Mouse (Mus musculus) thymus, postnatal 4 days (tissue): ENCODE results near the gene Cenpi.
A peak's percentile ranks its signal among the peaks of the same experiment; 100 is the strongest.

ENCODE experiments used
- DNase-seq: peaks from one replicate; pipeline ENCODE4 v3.0.0; 2021

Cenpi gene

DNA sequence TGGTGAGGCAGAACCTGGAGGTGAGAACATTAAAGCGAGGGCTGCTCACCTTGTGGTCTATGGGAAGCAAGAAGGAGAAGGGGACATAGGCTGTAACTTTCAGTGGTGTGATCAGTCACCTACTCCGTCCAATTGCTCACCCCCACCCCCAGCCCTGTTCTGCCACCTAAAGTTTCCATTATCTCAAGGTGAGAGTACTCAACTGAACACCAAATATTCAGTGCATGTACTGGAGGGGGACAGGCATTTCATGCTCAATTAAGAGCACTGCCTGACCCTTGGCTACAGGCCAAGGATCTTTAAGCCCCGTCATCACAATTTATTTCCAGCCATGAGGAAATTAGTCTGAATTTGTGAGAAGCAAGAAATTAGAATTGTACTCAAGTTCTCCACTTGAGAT lies 58.7 kb downstream of the Cenpi start:
- DNase-seq: no peak

DNA sequence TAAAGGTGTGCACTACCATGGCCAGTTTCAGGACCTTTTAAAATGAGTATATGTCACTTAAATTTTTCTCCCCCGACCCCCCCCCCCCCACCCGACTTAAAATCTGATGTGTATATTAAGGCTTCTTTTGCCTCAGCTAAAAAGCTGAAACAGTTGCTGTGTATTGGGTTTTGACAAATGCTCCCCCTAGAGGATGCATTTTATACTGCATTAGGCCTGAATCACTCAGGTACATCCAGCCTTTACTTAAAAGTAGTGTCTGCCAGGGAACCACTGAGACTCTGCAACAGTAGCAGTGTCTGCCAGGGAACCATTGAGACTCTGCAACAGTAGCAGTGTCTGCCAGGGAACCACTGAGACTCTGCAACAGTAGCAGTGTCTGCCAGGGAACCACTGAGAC lies 63.4 kb downstream of the Cenpi start:
- no peak for DNase-seq

DNA sequence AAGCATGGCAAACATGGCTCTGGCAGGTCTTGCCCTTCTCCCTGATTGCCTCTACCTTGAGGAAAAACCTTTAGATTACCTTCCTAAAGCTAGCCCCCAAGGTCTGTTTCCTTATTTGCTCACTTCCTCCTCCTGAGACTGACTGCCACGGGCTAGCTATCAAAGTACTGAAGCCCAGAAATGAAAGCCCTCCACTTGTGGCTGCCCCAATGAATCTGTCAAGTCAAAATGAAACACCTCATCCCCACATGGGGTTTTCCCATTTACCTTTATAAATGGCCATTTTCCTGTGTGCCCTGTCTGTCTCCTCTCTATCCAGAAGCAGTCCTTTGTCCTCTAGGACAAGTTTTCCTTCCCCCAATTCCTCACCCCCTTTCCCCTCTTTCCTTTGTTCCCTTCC lies 66.3 kb downstream of the Cenpi start:
- DNase-seq: no peak

DNA sequence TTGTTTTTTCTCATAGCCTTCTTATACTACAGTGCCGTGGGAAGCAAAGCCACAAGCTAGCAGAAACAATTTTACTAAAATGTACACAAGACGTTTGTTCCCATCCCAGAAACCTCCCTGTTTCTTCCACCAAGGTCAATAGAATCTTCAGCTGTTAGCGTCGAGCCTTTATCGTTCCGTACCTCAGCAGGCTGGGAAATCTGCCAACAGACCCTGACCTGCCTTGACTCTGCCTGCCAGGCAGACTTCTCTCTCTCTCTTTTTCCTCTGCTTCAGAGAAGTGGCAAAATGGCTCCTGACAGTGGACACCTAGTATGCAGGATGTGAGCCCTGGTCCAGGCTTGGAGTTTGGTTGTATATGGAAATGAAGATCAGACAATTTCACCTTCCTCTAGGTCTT lies 77.0 kb downstream of the Cenpi start:
- DNase-seq: no peak

DNA sequence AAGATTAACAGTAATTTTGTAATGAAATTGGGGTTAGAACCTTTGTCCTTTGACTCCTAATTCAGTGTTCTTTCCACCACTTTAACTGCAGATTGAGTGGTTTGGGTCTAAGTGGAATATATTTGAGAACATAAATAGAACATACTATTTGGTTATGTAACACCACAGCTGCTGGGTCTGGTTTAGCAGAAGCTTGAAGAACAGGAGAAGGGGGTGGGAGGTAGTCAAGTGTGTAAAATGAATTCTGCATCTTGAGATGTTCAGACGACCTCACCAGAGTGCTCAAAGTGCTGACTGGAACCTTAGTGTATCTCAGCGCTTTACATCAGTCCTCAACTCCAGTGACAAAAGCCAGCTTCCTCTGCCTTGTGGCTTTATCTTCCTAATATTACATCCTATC lies 91.1 kb downstream of the Cenpi start:
- no peak for DNase-seq

DNA sequence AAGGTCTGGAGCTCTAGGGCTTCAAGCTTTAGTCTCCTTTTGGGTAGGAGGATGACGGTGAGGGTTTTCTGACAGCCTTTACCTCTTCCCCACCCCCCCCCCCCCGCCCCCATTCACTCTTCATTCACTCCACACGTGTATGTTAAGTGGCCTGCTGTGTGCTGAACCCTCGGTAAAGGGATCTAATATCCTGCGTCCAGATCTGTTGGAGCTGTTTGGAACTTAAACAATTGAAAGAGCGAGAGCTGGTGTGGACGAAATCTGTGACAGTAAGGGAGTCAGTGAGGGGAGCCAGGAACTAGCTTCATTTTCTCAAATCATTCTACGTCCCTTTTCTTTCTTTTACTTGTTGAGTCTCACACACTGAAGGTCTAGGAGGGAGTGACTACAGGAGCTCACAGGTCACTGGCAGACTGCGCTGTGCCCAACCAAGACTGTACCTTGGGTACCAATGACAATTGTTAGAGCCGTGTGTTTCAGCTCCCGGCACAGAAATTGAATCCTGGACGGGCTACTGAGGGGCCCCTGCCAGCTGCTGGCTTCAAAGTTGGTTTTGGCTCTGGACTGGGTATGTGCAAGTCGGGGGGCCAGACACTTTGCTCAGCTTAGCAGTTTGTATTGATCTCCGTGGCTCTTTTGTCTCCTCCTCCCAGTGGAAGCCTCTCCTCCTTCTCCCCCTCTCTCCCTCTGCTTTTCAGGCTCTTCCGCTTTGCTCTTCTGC lies 96.1 kb downstream of the Cenpi start, which contains the start of gene Drp2:
Drp2 (plus strand) TSS at position 689 of the 721 bp plus-strand sequence.
- peak; percentile 4 for DNase-seq

DNA sequence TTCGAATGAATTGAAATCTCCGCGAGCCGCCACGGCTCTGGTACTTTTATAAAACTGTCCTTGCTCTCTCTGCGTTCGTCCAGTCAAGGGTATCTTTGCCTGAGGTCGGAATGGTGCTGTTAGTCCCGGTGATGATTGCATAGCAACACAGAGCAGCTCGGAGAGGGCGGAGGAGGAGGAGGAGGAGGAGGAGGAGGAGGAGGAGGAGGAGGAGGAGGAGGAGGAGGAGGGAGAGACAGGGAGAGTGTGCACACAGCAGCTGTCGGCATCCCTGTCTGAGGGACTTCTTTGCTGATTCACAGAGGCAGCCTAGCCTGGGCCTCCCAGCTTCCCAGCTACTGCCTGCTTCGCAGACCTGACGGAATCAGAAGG lies 96.7 kb downstream of the Cenpi start:
- no peak for DNase-seq

DNA sequence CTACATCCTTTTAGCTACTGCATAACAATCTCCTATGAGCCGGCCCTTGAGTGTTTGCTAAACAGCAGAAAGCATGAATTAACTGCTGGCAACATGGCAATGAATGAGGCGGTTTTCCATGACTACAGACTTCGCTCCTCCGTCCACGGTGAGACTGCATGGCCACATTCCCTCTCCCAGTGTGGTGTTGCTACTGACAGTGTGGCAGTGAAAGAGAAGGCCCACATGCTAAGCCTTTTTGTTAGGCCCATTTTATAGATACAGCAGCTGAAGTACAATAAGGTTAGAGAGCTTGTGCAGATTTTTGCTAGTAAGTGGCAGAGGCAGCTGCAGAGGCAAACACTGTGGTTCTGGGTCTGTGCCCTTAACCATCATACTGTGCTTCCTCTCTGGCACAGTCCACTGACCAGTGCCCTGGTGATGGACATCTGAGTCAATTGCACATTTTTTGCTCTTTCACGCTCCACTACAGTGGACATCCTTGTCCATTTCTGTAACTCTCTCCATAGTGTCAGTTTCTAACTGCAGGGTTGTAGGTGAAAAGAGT lies 101.5 kb downstream of the Cenpi start:
- DNase-seq: no peak

DNA sequence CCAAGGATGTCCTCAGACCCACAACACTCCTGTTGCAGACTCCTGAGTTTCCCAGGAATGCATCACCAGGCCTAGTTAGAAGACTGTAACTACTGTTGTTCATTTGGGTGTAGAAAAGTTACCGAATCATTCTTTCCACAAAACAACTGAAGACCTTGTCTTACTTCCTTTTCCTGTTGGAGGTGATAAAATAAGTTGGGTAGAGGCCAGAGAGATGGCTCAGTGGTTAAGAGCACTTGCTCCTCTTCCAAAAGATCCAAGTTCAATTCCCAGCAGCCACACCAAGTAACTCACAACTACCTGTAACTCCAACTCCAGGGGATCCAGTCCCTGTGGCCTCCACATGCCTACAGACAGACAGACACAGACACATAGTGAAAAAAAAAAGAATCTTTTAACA lies 104.2 kb downstream of the Cenpi start:
- DNase-seq: no peak
